Mouse (Mus musculus) duodenum, adult 2 months (tissue): ENCODE results near the gene Kpna6. TPM values are rescaled to one million over a fixed set of nuclear protein-coding genes. Genes with fewer than 3 reads are reported as not detected.

Experiments used
- polyA plus RNA-seq: library from polyadenylated mRNA; depleted of rRNA; stranded (reverse); fragments of >200 nt; gene quantifications from 2 replicates; pipeline ENCODE4 v1.2.3, GENCODE M21; 2012; ENCODE audit warnings: low replicate concordance; rRNA removed

The Kpna6 gene
- polyA plus RNA-seq = 7.2 and 11.7 TPM in 2 replicates

DNA sequence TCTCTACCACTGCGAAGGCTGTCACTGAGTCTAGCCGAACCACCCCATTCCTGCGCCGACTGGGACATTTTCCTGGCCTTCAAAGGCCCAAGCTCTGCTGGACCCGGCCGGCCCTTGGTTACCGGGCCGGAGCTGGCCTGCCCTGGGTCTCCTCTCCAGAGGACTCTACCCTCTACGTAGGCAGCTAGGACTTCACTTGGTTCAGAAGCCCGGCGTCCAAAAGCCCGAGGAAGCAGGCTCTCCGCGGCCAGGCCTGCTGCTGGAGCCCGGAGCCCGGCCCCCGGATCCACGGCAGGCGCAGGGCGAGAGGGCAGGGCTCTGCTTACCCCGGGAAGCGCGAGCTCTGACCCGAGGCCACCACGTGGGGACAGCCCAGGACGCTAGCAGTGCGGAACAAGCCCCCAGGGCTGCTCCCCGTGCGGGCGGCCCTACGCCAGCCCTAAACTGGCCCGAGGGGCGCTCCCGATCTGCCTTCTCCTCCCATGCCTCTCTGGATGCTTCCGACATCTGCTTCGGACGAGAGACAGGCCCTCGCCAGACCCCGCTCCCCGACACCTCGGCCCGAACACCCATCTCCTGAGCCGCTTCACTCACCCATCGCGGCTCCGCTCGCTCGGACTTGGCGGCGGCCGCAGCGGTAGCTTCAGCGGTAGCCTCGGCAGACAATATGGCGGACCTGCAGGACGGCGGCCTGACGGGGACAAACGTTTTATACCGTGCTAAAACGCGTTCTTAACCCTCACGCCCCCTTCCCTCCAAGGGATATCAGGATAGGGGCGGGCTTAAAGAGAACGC, at the start of gene Kpna6:
Gene Kpna6, minus strand, starts transcription at position 685 of the 795 bp plus-strand sequence.

DNA sequence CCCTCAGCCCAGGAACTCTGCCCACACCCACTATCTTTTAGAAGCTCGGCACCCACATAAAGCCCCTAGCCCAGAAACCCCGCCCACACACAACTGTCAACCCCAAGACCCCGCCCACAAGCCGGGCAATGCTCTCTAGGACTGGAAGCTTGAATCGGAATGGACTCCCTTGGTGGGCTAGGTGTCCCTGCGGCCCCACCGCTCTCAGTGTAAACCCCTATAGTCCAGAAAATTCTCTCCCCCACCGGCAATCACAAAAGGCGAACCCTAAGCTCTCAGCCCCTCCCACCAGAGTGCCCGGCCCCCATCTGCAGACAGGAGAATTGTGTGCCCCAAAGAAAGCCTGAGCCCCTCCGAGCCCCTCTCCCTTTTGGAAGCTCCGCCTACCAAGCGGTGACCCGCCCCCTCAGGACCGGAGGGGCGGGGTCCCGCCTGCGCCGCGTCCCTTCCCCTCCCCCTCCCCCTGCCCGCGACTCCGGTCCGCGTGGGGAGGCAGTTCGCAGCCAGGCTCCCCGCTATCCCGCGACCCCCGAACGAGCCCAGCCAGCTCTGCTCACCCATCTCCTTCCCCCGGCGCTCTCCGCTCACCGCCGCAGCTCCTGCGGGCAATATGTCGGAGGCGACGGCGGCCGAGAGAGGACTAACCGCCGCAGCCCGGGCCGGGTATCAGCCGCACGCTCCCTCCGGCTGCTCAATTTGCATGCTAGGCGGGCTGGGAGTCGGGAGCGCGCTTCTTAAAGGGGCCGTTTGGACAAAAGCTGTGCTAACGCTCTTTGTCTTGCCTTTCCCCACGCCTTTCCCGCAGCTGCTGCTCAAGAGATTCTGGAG, 23.8 kb upstream of the Kpna6 start, which contains the start of gene Tmem39b:
Gene Tmem39b, minus strand, starts transcription at position 681 of the 828 bp plus-strand sequence.

DNA sequence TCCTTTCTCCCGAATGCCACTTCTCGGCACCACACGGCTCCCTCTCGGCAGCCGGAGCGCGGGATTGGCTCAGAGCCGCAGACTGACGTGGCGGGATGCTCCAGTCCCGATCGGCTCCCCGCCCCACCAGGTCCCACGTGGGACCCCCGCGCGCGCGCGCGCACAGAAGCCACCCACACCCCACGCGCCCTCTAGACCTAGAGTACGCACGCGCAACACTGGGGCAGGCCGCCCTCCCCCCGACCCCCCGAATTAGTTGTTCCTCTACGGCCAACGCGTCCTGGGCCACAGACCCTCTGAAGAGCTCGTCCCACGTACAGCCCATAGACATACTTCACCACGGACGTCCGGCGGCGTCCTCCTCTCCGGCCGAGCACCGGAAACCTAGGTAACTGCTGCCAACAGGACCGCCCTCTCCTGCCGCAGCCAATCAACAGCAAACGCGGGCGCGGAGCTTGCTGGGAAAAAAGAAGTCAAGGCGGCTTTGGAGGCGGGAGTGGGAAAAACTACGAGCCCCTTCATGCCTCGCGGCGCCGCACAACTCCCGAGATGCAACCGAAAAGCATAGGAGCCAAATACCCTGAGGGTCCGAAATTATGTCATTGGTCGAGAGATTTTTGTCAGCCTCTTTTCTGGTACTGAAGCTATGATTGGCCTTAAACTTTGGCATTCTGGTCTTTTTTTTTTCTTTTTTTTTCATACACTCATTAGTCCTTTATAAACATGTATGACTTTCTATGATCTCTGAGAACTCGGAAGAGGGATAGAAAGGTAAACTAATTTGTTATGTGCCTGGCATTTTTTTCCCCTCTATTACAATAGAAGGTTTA, 31.7 kb downstream of the Kpna6 start, which contains the start of gene Txlna:
Gene Txlna, minus strand, starts transcription at position 428 of the 830 bp plus-strand sequence.

DNA sequence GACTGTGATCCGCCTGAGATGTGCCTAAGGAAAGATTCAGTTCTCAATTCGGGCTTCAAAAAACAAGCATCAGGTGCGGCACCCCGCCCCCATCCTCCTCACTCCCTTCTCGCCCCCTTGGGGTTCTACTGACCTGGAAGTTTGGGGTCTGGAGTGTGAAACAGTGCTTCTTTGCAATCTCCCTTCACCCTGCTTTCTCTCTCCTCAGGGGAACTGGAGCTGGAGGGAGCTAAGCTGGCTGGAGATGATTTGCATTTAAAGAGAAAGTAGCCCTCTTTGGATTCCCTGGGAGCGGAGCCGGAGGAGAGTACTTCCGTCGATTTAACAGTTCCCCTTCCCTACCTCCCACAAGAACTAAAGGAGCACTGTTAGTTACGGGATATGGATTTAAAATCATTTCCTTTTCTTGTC, 48.9 kb downstream of the Kpna6 start, which contains the start of gene Ccdc28b:
Gene Ccdc28b, minus strand, starts transcription at position 267 of the 411 bp plus-strand sequence.

DNA sequence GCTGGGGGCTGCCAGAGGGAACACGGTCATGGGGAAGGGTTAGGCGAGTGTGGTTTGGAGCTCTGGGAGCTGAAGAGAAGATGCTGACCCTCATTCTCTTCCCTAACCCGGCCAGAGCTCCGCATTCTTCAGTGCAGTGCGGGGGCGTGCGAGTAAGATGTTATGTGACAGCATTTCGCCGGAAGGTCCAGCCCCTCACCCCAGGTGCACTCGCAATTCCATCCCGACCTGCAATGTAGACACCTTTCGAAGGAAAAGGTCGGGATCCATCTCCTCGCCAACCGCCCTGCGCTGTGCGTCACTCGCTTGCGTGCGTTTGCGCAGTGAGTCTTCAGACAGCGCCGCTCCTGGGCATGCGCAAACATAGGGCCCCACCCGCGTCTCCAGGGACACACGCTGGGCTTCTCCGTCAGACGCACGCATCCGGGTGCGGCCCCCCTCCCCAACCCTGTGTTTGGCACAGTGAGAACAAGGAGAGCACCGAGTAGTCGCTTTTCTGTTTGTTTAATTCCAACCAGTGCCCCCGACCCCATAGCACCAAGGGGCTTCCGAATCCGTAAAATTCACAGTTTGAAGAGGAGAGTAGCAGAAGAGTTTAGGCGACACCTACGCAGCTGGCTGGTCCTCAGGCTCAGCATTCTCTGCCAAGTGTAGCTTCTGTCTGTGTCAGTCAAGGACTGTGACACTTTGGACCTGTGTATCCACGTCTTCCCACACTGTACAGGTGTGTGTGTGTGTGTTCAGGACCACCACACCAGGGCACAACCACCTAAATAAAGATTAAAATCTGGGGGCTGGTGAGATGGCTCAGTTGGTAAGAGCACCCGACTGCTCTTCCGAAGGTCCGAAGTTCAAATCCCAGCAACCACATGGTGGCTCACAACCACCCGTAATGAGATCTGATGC, 53.5 kb downstream of the Kpna6 start, which contains the start of gene Iqcc:
Gene Iqcc, minus strand, starts transcription at position 314 of the 906 bp plus-strand sequence.

DNA sequence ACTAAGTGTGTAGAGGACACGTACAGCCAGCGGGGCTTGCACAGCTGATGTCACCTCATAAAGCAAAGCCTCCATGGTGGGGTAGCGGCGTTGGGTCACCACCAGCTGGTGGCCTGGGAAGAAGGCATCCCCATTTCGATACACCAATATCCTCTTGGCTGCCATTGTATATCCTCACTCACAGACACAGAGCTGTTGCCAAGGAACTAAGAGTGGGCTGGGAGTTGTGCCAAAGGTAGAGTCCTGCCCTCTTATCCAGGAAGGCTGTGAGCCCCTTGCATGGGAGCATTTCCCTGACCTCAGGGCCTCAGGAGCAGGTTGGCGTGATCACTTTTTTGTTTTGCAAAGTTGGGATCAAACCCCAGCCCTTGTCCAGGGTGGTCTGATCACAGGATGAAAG, 58.5 kb downstream of the Kpna6 start, which contains the start of gene Dcdc2b:
Gene Dcdc2b, minus strand, starts transcription at position 165 of the 400 bp plus-strand sequence.

DNA sequence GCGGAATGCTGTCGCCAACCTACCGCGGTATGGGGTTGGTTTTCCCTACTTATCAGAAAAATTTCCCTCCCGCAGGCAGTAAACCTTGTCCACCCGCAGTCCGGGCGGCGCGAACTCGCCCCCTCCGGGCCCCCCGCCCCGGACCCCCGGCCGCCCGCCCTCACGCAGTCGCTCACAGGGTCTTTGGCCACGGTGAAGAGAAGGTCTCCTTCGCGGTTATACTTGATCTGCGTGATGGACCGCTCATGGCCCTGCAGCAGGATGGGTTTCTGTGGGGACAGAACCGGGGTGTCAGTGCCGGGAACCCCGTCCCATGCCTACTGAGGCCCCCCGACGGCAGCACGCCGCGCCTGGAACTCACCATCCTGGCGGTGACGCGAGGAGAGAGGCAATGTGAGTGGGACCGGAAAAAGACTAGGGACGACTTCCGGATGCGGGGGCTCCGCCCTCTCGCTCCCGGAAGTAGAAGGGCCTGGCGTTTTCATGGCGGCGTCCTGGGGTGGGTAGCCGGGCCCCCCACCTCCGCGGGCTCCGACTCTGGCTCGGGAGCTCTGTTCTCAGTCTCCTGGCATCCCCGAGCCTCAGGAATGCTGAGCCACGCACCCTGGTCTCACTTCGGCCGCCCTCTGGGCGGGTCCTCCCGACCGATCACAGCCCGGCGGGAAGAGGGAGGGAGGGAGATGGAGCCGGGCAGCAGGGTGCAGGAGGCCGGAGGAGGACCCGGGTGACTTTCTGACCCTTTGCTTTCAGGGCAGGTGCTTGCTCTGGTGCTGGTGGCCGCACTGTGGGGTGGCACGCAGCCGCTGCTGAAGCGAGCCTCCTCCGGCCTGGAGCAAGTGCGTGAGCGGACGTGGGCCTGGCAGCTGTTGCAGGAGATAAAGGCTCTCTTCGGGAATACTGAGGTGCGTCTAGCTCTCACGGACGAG, 72.1 kb downstream of the Kpna6 start, which contains the start of the genes Eif3i and Tmem234:
Gene Eif3i, minus strand, starts transcription at position 416 of the 926 bp plus-strand sequence.
Gene Tmem234, plus strand, starts transcription at position 436 of the 926 bp plus-strand sequence.

Other genes with a start within 250 kb of the Kpna6 start
- gene Zbtb8b, start 231.9 kb downstream of the Kpna6 start, polyA plus RNA-seq = not detected in 2 replicates
- 13.4 and 21.0 TPM in 2 replicates for gene Bsdc1, start 211.2 kb downstream of the Kpna6 start, polyA plus RNA-seq
- gene Tssk3, start 181.7 kb downstream of the Kpna6 start, polyA plus RNA-seq = not detected in 2 replicates
- gene Fam229a, start 181.6 kb downstream of the Kpna6 start, polyA plus RNA-seq = 0.28 TPM in 1 of 2 replicates, not detected in the other
- gene Marcksl1, start 159.2 kb downstream of the Kpna6 start, polyA plus RNA-seq = 12.7 and 25.1 TPM in 2 replicates
- 11.4 and 15.1 TPM in 2 replicates for gene Hdac1, start 130.1 kb downstream of the Kpna6 start, polyA plus RNA-seq
- gene Lck, start 99.1 kb downstream of the Kpna6 start, polyA plus RNA-seq = 3.1 and 9.9 TPM in 2 replicates
- gene Fam167b, start 94.2 kb downstream of the Kpna6 start, polyA plus RNA-seq = 0.12 and 0.74 TPM in 2 replicates
- 131 and 141 TPM in 2 replicates for gene Eif3i, start 72.1 kb downstream of the Kpna6 start, polyA plus RNA-seq
- 82.2 and 99.8 TPM in 2 replicates for gene Tmem234, start 72.1 kb downstream of the Kpna6 start, polyA plus RNA-seq
- gene Dcdc2b, start 58.5 kb downstream of the Kpna6 start, polyA plus RNA-seq = 2.8 and 3.6 TPM in 2 replicates
- 23.9 and 24.6 TPM in 2 replicates for gene Iqcc, start 53.7 kb downstream of the Kpna6 start, polyA plus RNA-seq
- 4.5 and 7.3 TPM in 2 replicates for gene Ccdc28b, start 48.8 kb downstream of the Kpna6 start, polyA plus RNA-seq
- 10.7 and 14.1 TPM in 2 replicates for gene Txlna, start 31.7 kb downstream of the Kpna6 start, polyA plus RNA-seq
- gene Tmem39b, start 24.1 kb upstream of the Kpna6 start, polyA plus RNA-seq = 15.2 and 19.6 TPM in 2 replicates
- gene Khdrbs1, start 69.5 kb upstream of the Kpna6 start, polyA plus RNA-seq = 45.9 and 66.1 TPM in 2 replicates
- 10.6 and 18.3 TPM in 2 replicates for gene Ptp4a2, start 138.5 kb upstream of the Kpna6 start, polyA plus RNA-seq